Mouse (Mus musculus): ENCODE measurements at regions not wholly inside any gene's neighbourhood (a gene's known extent, or its start where the extent isn't known, plus 50 kb on each side); places are given as distances from the start of the nearest gene placed in this dataset.

- no peaks in the 10 kb centered on the region for H3K27me3 ChIP-seq (ENCODE audit: control insufficient read depth in 1 of 2, insufficient read depth in 2 of 2, low read length in 2 of 2)
- peaks cover 46 to 52% of the 10 kb centered on the region in 2 experiments for H3K4me1 ChIP-seq (ENCODE audit: control insufficient read depth in 1 of 2, insufficient read depth in 2 of 2, low read length in 2 of 2)
- TF ChIP-seq POLR2AphosphoS5 (IDR thresholded peaks at IDR 0.05; ENCODE audit: borderline replicate concordance, low read depth, low read length) (no peak), CHD2 (IDR thresholded peaks at IDR 0.05; ENCODE audit: low read length) (no peak), ELF1 (IDR thresholded peaks at IDR 0.05; ENCODE audit: low read depth, low read length) (no peak), TCF12 (IDR thresholded peaks at IDR 0.05; ENCODE audit: low read depth, low read length) (0 out of 2 replicates have a peak, but pooled peaks have one; percentile 2), GABPA (IDR thresholded peaks at IDR 0.05; ENCODE audit: low read depth, low read length) (no peak), ZMIZ1 (IDR thresholded peaks at IDR 0.05; ENCODE audit: low read depth, low read length) (no peak), EP300 (IDR thresholded peaks at IDR 0.05; ENCODE audit: low read depth in 1 of 2, low read length in 2 of 2) (peak; percentile 32 to 35; a peak in 3 of 4 replicates), ZKSCAN1 (IDR thresholded peaks at IDR 0.05; ENCODE audit: low read depth, low read length) (no peak), E2F4 (IDR thresholded peaks at IDR 0.05; ENCODE audit: borderline replicate concordance, low read depth, low read length) (no peak), USF1 (IDR thresholded peaks at IDR 0.05; ENCODE audit: low read depth, low read length) (no peak)
- peak overlapping the region; percentile 49 for H3K9ac ChIP-seq (ENCODE audit: control insufficient read depth, low read depth, low read length, poor library complexity, severe bottlenecking)
- H3K9me3 ChIP-seq (replicated peaks; ENCODE audit: insufficient read depth, low read length), result no peaks in the 10 kb centered on the region
- peak overlapping the region; percentile 72 for H3K27ac ChIP-seq (ENCODE audit: control insufficient read depth, low read depth, low read length)
- no peaks in the 10 kb centered on the region; the same call in 1 of the 2 replicates for H3K79me2 ChIP-seq (ENCODE audit: control insufficient read depth, insufficient read depth, low read length, poor library complexity)
- peak overlapping the region; percentile 1 to 30 for H3K4me3 ChIP-seq (ENCODE audit: control insufficient read depth in 1 of 2, insufficient read depth in 1 of 2, low read depth in 2 of 2, low read length in 2 of 2)
- peak; percentile 79 for DNase-seq (ENCODE audit: low read depth, low spot score)
- H3K36me3 ChIP-seq (ENCODE audit: control insufficient read depth in 1 of 2, insufficient read depth in 2 of 2, low read length in 2 of 2), result peaks cover 0 to 46% of the 10 kb centered on the region in 2 experiments; a peak in 2 of 4 replicates
These were observed 105.8 kb upstream of the Jun start for GRCm38 (mm10) chr4:95157653-95158430.

GRCm38 (mm10) chr4:95158632-95159424, 106.8 kb upstream of the Jun start:
- no peak for DNase-seq (ENCODE audit: low read depth, low spot score)
- no peak overlapping the region for H3K4me3 ChIP-seq (ENCODE audit: control insufficient read depth in 1 of 2, insufficient read depth in 1 of 2, low read depth in 2 of 2, low read length in 2 of 2)
- H3K79me2 ChIP-seq (ENCODE audit: control insufficient read depth, insufficient read depth, low read length, poor library complexity), result no peaks in the 10 kb centered on the region; the same call in 1 of the 2 replicates
- H3K27me3 ChIP-seq (ENCODE audit: control insufficient read depth in 1 of 2, insufficient read depth in 2 of 2, low read length in 2 of 2), result no peaks in the 10 kb centered on the region
- H3K9ac ChIP-seq (ENCODE audit: control insufficient read depth, low read depth, low read length, poor library complexity, severe bottlenecking), result no peak overlapping the region
- H3K9me3 ChIP-seq (replicated peaks; ENCODE audit: insufficient read depth, low read length), result no peaks in the 10 kb centered on the region
- no peak overlapping the region for H3K27ac ChIP-seq (ENCODE audit: control insufficient read depth, low read depth, low read length)
- peaks cover 45 to 55% of the 10 kb centered on the region in 2 experiments for H3K4me1 ChIP-seq (ENCODE audit: control insufficient read depth in 1 of 2, insufficient read depth in 2 of 2, low read length in 2 of 2)
- TF ChIP-seq ZMIZ1 (IDR thresholded peaks at IDR 0.05; ENCODE audit: low read depth, low read length) (no peak), KAT2A (conservative IDR thresholded peaks at IDR 0.05; ENCODE audit: low read depth, low read length) (no peak), ZNF384 (IDR thresholded peaks at IDR 0.05; ENCODE audit: low read depth, low read length) (no peak), TCF12 (IDR thresholded peaks at IDR 0.05; ENCODE audit: low read depth, low read length) (no peak), RCOR1 (IDR thresholded peaks at IDR 0.05; ENCODE audit: low read depth, low read length) (no peak), GABPA (IDR thresholded peaks at IDR 0.05; ENCODE audit: low read depth, low read length) (no peak)
- H3K36me3 ChIP-seq (ENCODE audit: control insufficient read depth in 1 of 2, insufficient read depth in 2 of 2, low read length in 2 of 2), result peaks cover 0 to 44% of the 10 kb centered on the region in 2 experiments; a peak in 2 of 4 replicates
